Mouse (Mus musculus): ENCODE measurements around the gene Tma16. TPM values are rescaled to one million over a fixed set of nuclear protein-coding genes. Genes with fewer than 3 reads are reported as not detected.

The Tma16 gene
- total RNA-seq (2022), result 10 to 100 TPM in 2 of 4 experiments, 1 to 10 TPM in 2; 8.7 to 10.7 (median 9.8) TPM

DNA sequence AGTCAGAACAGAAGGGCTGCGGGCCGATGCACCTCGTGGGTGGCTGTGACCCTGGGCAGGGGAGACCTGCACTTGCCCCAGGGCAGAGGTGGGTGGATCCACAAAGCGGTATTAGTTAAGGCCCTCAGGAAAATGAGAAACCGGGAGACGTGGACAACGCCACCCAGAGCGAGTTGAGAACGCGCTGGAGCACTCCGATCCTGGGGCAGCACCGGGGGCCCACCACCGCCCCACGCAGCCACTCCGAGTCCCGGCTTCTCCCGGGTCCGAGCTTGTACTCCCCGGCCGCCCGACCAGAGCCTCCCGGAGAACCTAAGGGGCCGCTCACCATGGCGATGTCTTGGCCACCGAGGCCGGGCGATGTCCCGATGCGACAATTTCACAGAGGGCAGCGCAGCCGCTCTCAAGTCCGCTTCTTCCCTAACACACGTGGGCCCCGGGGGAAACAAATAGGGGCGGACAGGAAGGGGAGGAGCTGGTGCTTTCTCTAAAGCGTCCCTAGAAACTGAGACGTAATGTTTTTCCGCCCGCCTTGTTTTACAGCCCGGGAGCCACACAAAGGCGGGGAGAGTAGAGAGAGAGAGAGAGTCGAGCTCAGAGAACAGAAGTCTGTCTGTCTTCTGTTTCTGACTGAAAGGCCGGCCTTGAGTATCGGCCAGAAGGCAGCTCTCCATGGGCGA, at the start of gene Tma16:
Tma16 (minus strand) TSS at position 447 of the 680 bp plus-strand sequence.
- DNase-seq (ENCODE audit: low spot score in 2 of 2), result peak; percentile 62 to 86

DNA sequence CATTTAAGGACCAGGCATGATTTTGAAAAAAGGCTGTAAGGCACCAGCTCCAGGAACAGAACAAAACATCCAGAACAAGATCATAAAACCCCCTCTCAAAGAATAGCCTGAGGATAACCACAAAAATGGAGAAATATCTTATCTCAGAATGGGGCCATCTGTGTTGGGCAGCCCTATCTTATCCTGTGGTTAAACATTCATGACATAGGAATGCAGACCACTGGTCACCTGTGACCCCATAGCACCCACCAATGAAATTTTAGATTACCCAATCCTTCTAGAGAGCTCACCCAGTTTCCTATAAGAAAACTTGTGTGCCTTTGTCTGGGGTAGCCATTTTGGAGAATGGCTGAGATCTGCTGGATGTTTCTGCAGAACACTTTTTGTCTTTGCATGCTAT, 34.2 kb upstream of the Tma16 start:
- no peak for DNase-seq (ENCODE audit: low spot score in 2 of 2)

DNA sequence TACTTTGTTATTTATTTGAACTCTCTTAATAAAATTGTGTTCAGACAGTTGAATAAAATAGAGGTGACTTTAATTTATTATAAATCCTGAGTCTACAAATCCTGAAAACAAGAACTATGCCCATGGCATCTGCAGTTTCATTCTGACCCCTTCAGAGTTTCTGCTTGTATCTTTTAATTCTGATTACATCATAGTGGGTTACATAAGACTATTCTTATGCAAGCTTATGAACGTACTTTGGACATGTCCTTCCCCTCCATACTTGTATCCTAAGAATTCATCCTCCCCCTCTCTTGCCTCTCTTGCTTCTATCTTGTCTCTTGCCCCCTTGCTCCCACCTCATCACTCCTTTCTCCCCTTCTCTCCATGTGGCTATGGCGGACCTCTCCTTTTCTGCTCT, 32.8 kb upstream of the Tma16 start:
- no peak for DNase-seq (ENCODE audit: low spot score in 2 of 2)

- no peak for DNase-seq (ENCODE audit: low spot score in 2 of 2)
These were observed 25.2 kb upstream of the Tma16 start, which contains the start of gene Tktl2 for GRCm38 (mm10) chr8:66511537-66511936. Tktl2 (plus strand) TSS chr8:66511756.

GRCm38 (mm10) chr8:66503381-66503780, 17.1 kb upstream of the Tma16 start:
- DNase-seq (ENCODE audit: low spot score in 2 of 2), result no peak

- peak in 1 of 2 experiments; percentile 14 for DNase-seq (ENCODE audit: low spot score in 2 of 2)
These were observed 10.8 kb upstream of the Tma16 start for GRCm38 (mm10) chr8:66496998-66497577.

GRCm38 (mm10) chr8:66495726-66496125, 9.4 kb upstream of the Tma16 start:
- peak; percentile 36 to 58 for DNase-seq (ENCODE audit: low spot score in 2 of 2)

- no peak for DNase-seq (ENCODE audit: low spot score in 2 of 2)
These were observed 8.2 kb upstream of the Tma16 start for GRCm38 (mm10) chr8:66494496-66494895.

- DNase-seq (ENCODE audit: low spot score in 2 of 2), result no peak
These were observed 4.3 kb upstream of the Tma16 start for GRCm38 (mm10) chr8:66490624-66491023.

- no peak for DNase-seq (ENCODE audit: low spot score in 2 of 2)
These were observed 2.2 kb upstream of the Tma16 start for GRCm38 (mm10) chr8:66488556-66488955.

DNA sequence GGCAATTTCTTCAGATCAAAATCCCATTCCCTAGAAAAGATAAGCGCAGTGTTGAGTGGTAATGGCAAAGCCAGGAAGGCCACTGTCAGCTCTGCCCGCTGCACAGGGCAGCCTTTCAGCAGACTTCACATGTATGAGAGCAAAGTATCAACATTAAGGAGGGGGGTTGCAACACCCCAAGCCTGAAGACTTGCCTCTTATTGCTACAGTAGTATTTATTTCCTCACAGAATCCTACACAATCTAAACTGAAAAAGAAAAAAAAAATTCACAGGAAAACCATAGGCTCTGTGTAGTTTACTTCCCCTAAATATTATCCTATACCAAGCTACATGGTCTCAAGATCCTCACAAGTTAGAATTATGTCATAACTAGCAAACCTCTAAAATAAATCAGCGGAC, 9.4 kb downstream of the Tma16 start:
- no peak for DNase-seq (ENCODE audit: low spot score in 2 of 2)

DNA sequence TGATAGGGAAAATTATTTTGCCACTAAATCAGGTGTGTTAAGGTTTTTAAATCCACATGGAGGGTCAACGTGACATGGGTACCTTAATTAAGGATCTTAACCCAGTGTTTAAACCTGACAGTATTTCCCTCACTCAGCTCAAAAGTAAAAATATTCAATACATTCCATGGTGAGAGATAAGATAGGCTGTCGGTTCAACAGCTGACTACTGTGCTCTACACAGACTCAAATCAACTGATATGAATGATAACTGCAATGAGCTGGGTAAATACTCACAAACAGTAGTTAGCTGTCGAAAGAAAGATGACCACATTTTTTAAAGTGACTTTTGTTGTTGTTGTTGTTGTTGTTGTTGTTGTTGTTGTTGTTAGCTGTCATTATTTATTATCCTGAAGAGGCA, 16.5 kb downstream of the Tma16 start:
- DNase-seq (ENCODE audit: low spot score in 2 of 2), result no peak

DNA sequence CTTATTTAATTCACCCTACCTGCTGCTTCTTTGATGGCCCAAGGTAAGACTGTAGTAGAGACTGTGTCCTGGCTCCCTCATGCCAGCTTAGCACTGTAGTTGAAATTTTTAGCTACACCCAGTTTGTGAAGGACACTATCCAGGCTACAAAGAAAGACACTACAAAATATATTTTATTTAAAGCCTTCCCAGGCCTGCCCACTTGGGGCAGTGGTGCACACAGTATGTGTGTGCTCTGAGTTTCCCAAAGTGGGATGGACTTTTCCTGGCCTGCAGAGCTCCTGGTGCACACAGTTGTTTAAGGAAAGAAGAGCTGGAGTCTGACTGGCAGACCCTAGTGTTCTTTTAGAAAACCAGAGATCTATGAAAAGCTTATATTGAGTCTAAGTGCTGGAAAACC, 29.3 kb downstream of the Tma16 start:
- no peak for DNase-seq (ENCODE audit: low spot score in 2 of 2)

GRCm38 (mm10) chr8:66450691-66451090, 35.6 kb downstream of the Tma16 start:
- peak in 1 of 2 experiments; percentile 45 for DNase-seq (ENCODE audit: low spot score in 2 of 2)

- no peak for DNase-seq (ENCODE audit: low spot score in 2 of 2)
These were observed 41.0 kb downstream of the Tma16 start for GRCm38 (mm10) chr8:66445351-66445750.

DNA sequence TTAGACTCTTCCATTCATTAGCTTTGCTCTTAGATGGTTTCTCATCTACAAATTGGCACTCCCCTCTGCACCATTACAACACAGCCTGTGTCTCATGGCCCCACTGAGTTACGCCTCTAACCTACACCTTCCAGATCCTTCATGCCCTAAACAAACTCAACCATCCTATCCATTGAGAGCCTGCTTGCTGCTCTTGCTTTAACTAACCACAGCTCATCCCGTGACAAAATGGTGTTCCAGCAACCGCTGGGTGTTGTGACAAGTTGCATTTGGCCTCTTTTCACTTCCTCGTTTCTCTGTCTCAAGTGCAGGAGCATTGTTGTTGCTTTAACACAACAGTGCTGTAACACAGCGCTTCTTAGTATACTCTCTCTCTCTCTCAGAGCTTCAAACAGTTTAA, 42.2 kb downstream of the Tma16 start:
- no peak for DNase-seq (ENCODE audit: low spot score in 2 of 2)

DNA sequence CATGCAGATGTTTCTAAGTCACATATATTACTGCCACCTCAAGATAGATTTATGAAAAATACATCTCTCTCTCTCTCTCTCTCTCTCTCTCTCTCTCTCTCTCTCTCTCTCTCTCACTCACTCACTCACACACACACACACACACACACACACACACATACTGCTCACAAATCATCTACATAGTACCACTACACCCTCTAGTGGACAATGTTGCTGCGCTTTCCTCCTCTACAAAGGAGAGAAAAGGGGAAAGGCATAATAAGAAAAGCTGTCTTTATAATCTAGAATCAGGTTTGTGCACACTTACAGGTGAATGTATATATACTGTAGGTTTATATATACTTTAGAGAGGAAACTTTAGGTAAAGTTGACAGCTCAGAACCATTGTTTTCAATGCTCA, 43.6 kb downstream of the Tma16 start:
- peak in 1 of 2 experiments; percentile 15 for DNase-seq (ENCODE audit: low spot score in 2 of 2)

- DNase-seq (ENCODE audit: low spot score in 2 of 2), result no peak
These were observed 45.2 kb downstream of the Tma16 start for GRCm38 (mm10) chr8:66441123-66441522.

GRCm38 (mm10) chr8:66438468-66438867, 47.9 kb downstream of the Tma16 start:
- DNase-seq (ENCODE audit: low spot score in 2 of 2), result no peak

DNA sequence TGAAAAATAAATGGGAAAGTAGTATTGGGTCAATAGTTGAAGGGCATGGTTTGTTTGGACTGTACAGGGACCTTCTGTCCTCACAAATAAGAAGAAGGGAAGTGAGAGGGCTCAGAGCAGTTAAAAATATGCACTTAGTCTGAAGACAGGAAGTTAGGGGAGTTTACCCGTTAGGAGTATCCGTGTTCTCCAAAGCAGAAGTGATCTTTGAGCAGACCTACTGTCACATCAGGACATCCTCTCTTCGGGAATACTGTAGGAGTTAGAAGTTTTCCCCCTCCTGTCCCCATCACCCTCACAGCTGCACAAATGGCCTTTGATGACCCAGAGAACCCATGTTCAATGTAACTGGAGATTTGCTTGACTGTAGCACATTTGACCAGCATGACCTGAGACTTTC, 48.4 kb downstream of the Tma16 start:
- DNase-seq (ENCODE audit: low spot score in 2 of 2), result no peak

- DNase-seq (ENCODE audit: low spot score in 2 of 2), result no peak
These were observed 49.5 kb downstream of the Tma16 start for GRCm38 (mm10) chr8:66436804-66437203.

DNA sequence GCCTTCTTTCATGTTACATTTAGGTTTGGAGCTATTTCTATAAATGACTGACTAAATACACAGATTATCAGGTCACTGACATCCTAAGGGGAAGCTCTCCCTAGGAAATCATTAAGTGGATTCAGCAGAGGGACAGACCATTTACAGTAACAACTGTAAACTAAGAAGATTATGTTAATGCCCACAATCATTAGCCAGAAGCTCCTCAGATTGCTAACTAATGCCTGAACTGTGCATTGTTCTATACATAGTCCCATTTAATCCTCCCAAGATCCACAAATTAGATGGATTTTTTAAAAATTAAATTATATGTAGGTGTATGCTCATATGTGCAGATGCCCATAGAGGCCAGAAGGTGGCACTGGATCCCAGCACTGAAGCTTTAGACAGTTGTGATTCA, 52.8 kb downstream of the Tma16 start:
- no peak for DNase-seq (ENCODE audit: low spot score in 2 of 2)

DNA sequence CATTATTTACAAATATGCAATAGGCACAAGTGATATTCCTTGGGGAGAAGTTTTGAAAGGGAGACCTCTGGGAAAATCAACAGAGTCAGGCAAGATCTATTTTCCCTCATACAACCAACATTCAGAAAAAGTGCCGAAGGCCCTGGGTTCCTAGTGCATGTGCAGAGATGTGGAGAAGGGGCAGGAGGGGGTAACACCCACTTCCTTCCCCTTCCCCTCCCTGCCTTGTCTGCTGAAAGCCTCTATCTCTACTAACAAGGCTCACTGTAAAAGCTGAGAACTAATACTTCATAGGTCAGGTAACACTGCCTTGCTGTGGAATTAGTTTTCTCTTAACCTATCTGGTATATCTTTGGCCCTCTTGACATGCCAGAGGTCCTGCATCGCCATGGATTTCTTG, 55.7 kb downstream of the Tma16 start:
- no peak for DNase-seq (ENCODE audit: low spot score in 2 of 2)

All from left cerebral cortex, adult 8-10 months (tissue).